Mouse (Mus musculus) stomach, embryonic 14.5 days (tissue): ENCODE data around the gene Rgs7bp. TPM values are rescaled to one million over a fixed set of nuclear protein-coding genes. Genes with fewer than 3 reads are reported as not detected.
"Not testable (repeated sequence)": the region's sequence is repeated elsewhere in the genome, so short reads cannot be mapped to it uniquely, and the experiment has no call there.

Experiments
- ATAC-seq: fragments of 200-750 bp; cut with Nextera tagmentation; 2 replicates; pipeline ENCODE4 v1.8.0; 2017; ENCODE audit warnings: low read depth, moderate TSS enrichment; ENCODE audit not compliant: insufficient number of reproducible peaks, insufficient read depth, low FRiP score
- H3K27ac ChIP-seq: fragments of 300-500 bp; sonication (generic); 2 replicates; pipeline ENCODE4 v1.5.1; 2014; ENCODE audit warnings: mild to moderate bottlenecking, low read length, moderate library complexity, mixed read lengths
- H3K27me3 ChIP-seq: fragments of 300-500 bp; sonication (generic); 2 replicates; pipeline ENCODE4 v1.6.1; 2014; ENCODE audit warnings: low read length, control low read depth, mixed read lengths; ENCODE audit not compliant: control insufficient read depth, insufficient read depth
- H3K36me3 ChIP-seq: fragments of 300-500 bp; sonication (generic); 2 replicates; pipeline ENCODE4 v1.6.1; 2014; ENCODE audit warnings: mild to moderate bottlenecking, control low read depth, low read length, moderate library complexity, mixed read lengths; ENCODE audit not compliant: control insufficient read depth, insufficient read depth
- H3K4me1 ChIP-seq: fragments of 300-500 bp; sonication (generic); 2 replicates; pipeline ENCODE4 v1.6.1; 2014; ENCODE audit warnings: low read length, control low read depth, mixed read lengths; ENCODE audit not compliant: control insufficient read depth, insufficient read depth
- H3K4me2 ChIP-seq: fragments of 300-500 bp; sonication (generic); replicated peaks from 2 replicates; pipeline ENCODE4 v1.6.1; 2014; ENCODE audit warnings: low read depth, low read length, control low read depth
- H3K4me3 ChIP-seq: fragments of 300-500 bp; sonication (generic); 2 replicates; pipeline ENCODE4 v1.5.1; 2014; ENCODE audit warnings: low read depth, low read length, control low read depth
- H3K9ac ChIP-seq: fragments of 300-500 bp; sonication (generic); replicated peaks from 2 replicates; pipeline ENCODE4 v1.6.1; 2014; ENCODE audit warnings: low read depth, mild to moderate bottlenecking, control low read depth, low read length, moderate library complexity, mixed read lengths
- H3K9me3 ChIP-seq: fragments of 300-500 bp; sonication (generic); 2 replicates; pipeline ENCODE4 v1.6.1; 2016; ENCODE audit warnings: low read depth, low read length, control low read depth; ENCODE audit not compliant: control insufficient read depth
- WGBS: fragments of 180-500 bp; shearing (Covaris S2); extraction: QIAGEN DNeasy Blood & Tissue Kit; methylation state at CpG from one replicate; pipeline ENCODE4 v1.1.7; 2014; 5-methylcytosine and 5-hydroxymethylcytosine counted together
- polyA plus RNA-seq: library from polyadenylated mRNA; unstranded; fragments of >200 nt; fragmentation: Nextera tagmentation; extraction: Ambion mirVana; gene quantifications from 2 replicates; pipeline ENCODE4 v1.2.1, GENCODE M21; 2014

Rgs7bp gene
- polyA plus RNA-seq, 1 experiment from 2014 or later, result 1.7 TPM

- H3K36me3 ChIP-seq, result no peaks in the 10 kb centered on the region
- H3K9me3 ChIP-seq, result no peaks in the 10 kb centered on the region
- no peak overlapping the region for H3K4me2 ChIP-seq
- WGBS, result 83% methylated on average over 17 of the region's 17 CpGs
- H3K4me1 ChIP-seq, result no peaks in the 10 kb centered on the region
- H3K9ac ChIP-seq, result no peak overlapping the region
- no peak for ATAC-seq
- no peak overlapping the region for H3K4me3 ChIP-seq
- H3K27me3 ChIP-seq, result no peaks in the 10 kb centered on the region
- H3K27ac ChIP-seq, result no peak overlapping the region
Observed at GRCm38 (mm10) chr13:104914288-104914895, 140.3 kb downstream of the Rgs7bp start.

GRCm38 (mm10) chr13:104911626-104912025 lies 143.1 kb downstream of the Rgs7bp start:
- H3K9me3 ChIP-seq, H3K4me3 ChIP-seq, H3K9ac ChIP-seq, H3K4me1 ChIP-seq, H3K36me3 ChIP-seq, H3K4me2 ChIP-seq, H3K27ac ChIP-seq, H3K27me3 ChIP-seq, ATAC-seq: not testable (repeated sequence)
- 77% methylated on average over 5 of the region's 5 CpGs for WGBS

- not testable (repeated sequence) for H3K9ac ChIP-seq, H3K4me2 ChIP-seq, H3K4me3 ChIP-seq, H3K27ac ChIP-seq, H3K36me3 ChIP-seq, H3K9me3 ChIP-seq, H3K4me1 ChIP-seq, H3K27me3 ChIP-seq, ATAC-seq
- 93% methylated on average over 1 of the region's 1 CpGs for WGBS
Observed at GRCm38 (mm10) chr13:104911006-104911405, 143.7 kb downstream of the Rgs7bp start.

GRCm38 (mm10) chr13:104908691-104909090 lies 146.0 kb downstream of the Rgs7bp start:
- H3K9ac ChIP-seq, result no peak overlapping the region
- 61% methylated on average over 7 of the region's 7 CpGs for WGBS
- no peaks in the 10 kb centered on the region for H3K36me3 ChIP-seq
- no peaks in the 10 kb centered on the region for H3K4me1 ChIP-seq
- no peak for ATAC-seq
- H3K9me3 ChIP-seq, result no peaks in the 10 kb centered on the region
- H3K4me3 ChIP-seq, result no peak overlapping the region
- H3K4me2 ChIP-seq, result no peak overlapping the region
- no peaks in the 10 kb centered on the region for H3K27me3 ChIP-seq
- no peak overlapping the region for H3K27ac ChIP-seq

Other genes with a start within 250 kb of the Rgs7bp start
- 36.0 and 36.4 TPM in 2 replicates for gene Cwc27, start 237.8 kb downstream of the Rgs7bp start, polyA plus RNA-seq
- 0.20 and 0.55 TPM in 2 replicates for gene Shisal2b, start 191.0 kb downstream of the Rgs7bp start, polyA plus RNA-seq
- gene 4933425L06Rik, start 27.2 kb upstream of the Rgs7bp start, polyA plus RNA-seq, result not detected in 2 replicates
- gene Rnf180, start 239.9 kb upstream of the Rgs7bp start, polyA plus RNA-seq, result 5.9 TPM in 2 replicates